Mouse (Mus musculus) v-Abl transformed pro-B cells (cell line): ENCODE data around the gene Mgat5b.

Experiments
- in situ Hi-C, 2 experiments: fragments of 400-800 bp; cut with MboI; formaldehyde crosslinking; loops; one replicate each; pipeline ENCODE4 v1.15.1; 2025; ENCODE audit not compliant: unreplicated experiment in 2 of 2

The Mgat5b gene

DNA sequence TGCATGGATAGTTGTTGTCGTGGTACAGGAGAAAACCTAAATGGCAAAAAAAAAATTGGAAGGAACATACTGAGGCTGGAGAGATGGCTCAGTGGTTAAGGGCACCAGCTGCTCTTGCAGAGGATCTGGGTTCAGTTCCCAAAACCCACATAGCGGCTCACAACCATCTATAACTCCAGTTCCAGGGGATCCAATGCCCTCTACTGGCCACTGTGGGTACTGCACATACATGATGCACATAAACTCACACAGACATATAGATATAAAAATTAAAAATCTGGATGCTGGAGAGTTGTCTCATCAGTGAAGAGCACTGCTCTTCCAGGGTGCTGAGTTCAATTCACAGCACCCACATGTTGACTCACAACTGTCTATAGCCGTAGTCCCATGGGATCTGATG lies 104.9 kb downstream of the Mgat5b start:
- in situ Hi-C loops: no loop called here

DNA sequence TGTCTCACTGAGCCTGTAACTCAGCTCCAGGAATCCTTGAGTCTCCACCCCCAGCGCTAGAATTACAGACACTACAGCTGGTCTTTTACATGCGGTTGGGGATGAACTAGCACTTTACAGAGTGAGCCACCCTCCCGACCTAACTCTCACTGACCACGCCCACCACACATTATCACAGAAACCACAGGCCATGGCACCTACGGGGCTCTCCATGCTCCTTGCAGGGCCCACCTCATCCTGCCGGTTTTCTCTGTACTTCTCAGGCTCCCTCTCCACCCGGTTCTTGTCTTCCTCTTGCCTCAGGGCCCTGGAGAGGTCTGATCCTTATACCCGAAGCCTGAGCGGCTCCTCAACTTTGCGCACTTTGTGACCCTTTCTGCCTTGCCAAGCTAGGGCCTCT lies 109.0 kb downstream of the Mgat5b start:
- in situ Hi-C loops: loop anchor here (25.0 kb wide), 2 partner anchors 515 to 1290 kb away; no protein-coding TSS in a partner anchor

DNA sequence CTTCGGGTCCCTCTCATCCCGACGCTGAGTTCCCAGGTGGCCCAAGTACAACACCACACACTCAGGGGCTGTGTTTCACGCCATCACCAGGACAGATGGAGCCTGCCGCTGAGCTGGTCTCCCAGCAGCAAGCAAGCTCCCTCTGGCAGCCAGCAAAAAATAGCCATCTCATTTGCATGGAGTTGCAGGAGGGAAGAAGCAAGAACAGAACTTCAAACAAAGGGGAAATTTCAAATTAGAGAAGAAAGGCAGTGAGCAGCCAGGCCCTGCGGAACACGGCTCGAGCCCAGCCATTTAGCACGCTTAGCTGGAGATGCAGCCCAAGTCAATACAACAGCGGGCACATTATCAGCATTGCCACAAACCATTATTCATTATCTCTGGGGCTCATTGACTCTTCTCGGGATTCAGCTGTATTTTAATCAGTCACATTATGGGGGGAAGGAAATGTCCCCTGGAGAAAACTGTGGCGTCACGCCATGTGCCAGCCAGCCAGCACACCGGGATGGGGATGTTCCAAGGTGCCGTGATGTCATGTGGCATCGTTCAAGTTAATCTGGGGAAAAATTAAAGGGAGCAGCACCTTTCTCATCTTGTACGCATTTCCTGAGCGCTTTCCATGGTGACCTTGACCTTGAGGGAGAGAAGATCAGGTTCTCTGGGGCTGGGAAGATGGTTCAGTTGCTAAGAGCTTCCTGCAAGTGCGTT lies 110.4 kb downstream of the Mgat5b start:
- in situ Hi-C loops: loop anchor here (25.0 kb wide), 2 partner anchors 517 to 1292 kb away; no protein-coding TSS in a partner anchor

DNA sequence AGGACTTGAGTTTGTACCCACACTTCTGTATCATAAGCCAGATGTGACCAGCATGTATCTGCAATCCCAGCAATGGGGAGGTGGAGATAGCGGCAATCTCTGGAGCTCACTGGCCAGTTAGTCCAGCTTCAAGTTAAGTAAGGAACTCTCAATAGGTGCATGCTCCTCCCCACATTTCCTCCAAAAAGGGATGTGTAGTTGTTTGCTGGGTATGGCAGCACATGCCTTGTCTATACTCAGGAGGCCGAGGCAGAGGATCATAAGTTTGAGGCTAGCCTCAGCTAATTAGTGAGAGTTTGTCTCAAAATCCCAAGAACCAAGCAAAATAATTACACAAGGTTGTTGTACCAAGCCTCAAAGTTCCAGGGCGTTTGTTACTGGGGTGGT lies 110.9 kb downstream of the Mgat5b start:
- in situ Hi-C loops: loop anchor here (25.0 kb wide), 2 partner anchors 517 to 1292 kb away; no protein-coding TSS in a partner anchor

- in situ Hi-C loops: loop anchor here (25.0 kb wide), 2 partner anchors 518 to 1293 kb away; no protein-coding TSS in a partner anchor
These were observed 111.4 kb downstream of the Mgat5b start for GRCm38 (mm10) chr11:117030018-117030417.

- in situ Hi-C loops: loop anchor here (25.0 kb wide), 2 partner anchors 518 to 1293 kb away; no protein-coding TSS in a partner anchor
These were observed 111.9 kb downstream of the Mgat5b start for GRCm38 (mm10) chr11:117030471-117031101.

DNA sequence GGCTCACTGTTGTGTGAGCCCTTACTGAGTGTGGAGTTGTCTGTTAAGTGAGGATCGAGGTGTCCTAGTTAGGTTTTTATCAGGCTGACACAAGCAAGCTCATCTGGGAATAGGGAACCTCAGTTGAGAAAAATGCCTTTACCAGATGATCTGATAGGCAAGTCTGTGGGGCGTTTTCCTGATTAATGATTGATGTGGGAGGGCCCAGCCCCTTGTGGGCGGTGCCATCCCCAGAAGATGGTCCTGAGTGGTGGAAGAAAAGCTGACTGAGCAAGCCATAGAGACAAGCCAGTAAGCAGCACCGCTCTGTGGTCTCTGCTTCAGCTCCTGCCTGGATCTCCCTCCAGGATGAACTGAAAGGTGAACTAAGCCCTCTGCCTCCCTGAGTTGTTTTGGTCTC lies 112.6 kb downstream of the Mgat5b start:
- in situ Hi-C loops: loop anchor here (25.0 kb wide), 2 partner anchors 519 to 1294 kb away; no protein-coding TSS in a partner anchor

- in situ Hi-C loops: loop anchor here (25.0 kb wide), 2 partner anchors 523 to 1298 kb away; no protein-coding TSS in a partner anchor
These were observed 117.1 kb downstream of the Mgat5b start for GRCm38 (mm10) chr11:117035661-117036336.
